Mouse (Mus musculus) brain, embryonic 14.5 days (tissue): ENCODE data around the gene Tmem206.

Experiments used
- CTCF ChIP-seq: fragments of 200-500 bp; IDR thresholded peaks from 2 replicates; pipeline ENCODE4 v1.5.1; 2012; ENCODE audit warnings: inconsistent platforms, mild to moderate bottlenecking, moderate library complexity, borderline replicate concordance; ENCODE audit not compliant: insufficient read depth, insufficient read length; ENCODE audit errors: extremely low read depth
- POLR2A ChIP-seq: fragments of 200-500 bp; IDR thresholded peaks from 2 replicates; pipeline ENCODE4 v1.6.1; 2012; ENCODE audit warnings: mild to moderate bottlenecking, inconsistent platforms, borderline replicate concordance; ENCODE audit not compliant: poor library complexity, insufficient read depth, insufficient read length, severe bottlenecking; ENCODE audit errors: extremely low read depth

DNA sequence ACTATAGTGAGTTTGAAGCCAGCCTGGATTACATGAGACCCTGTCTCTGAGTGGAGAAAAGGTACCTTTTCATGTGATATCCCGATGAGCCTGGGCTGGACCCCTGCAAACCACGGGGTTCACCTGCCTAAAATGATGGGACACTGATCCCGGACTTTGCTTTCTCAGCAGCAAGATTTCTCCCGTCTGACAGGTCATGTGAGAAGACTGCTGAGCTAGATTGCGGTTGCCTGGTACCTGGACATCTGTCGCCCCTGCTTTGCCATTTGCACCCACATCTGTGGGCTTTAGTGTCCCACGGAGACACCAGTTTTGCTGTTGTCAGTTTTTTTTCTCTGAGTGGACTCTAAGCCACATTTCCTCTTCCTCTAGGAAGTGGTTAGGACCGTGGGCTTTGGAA, 1.5 kb downstream of the Tmem206 start:
- TF ChIP-seq POLR2A (no peak), CTCF (no peak)
